Mouse (Mus musculus): ENCODE measurements around the gene Syngr3.
"Not testable (repeated sequence)": the region's sequence is repeated elsewhere in the genome, so short reads cannot be mapped to it uniquely, and the experiment has no call there.

Syngr3 gene

GRCm38 (mm10) chr17:24719494-24720222 lies 29.9 kb upstream of the Syngr3 start:
- peak; percentile 96 to 97 for DNase-seq (ENCODE audit: low spot score in 2 of 2)

DNA sequence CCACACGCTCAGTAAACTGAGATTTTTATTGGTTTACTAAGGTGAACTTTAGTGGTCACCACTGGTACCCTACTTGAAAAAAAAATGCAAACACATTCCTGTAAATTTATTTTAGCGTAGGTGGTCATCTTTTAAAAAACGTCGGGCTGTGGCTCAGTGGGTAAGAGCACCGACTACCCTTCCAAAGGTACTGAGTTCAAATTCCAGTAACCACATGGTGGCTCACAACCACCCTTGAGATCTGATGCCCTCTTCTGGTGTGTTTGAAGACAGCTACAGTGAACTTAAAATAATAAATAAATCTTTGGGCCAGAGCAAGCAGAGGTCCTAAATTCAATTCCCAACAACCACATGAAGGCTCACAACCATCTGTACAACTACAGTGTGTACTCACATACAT lies 29.2 kb upstream of the Syngr3 start:
- not testable (repeated sequence) for DNase-seq (ENCODE audit: low spot score in 2 of 2)

- no peak for DNase-seq (ENCODE audit: low spot score in 2 of 2)
Observed at GRCm38 (mm10) chr17:24717943-24718342, 28.2 kb upstream of the Syngr3 start, which contains the start of the genes Rnf151 and Rps2. Gene Rnf151 (minus strand): TSS chr17:24718063. Gene Rps2 (plus strand): TSS chr17:24718116.

- no peak for DNase-seq (ENCODE audit: low spot score in 2 of 2)
Observed at GRCm38 (mm10) chr17:24716166-24716682, 26.5 kb upstream of the Syngr3 start.

- no peak for DNase-seq (ENCODE audit: low spot score in 2 of 2)
Observed at GRCm38 (mm10) chr17:24715556-24715955, 25.8 kb upstream of the Syngr3 start.

- peak in 1 of 2 experiments; percentile 29 for DNase-seq (ENCODE audit: low spot score in 2 of 2)
Observed at GRCm38 (mm10) chr17:24708646-24709045, 18.9 kb upstream of the Syngr3 start.

DNA sequence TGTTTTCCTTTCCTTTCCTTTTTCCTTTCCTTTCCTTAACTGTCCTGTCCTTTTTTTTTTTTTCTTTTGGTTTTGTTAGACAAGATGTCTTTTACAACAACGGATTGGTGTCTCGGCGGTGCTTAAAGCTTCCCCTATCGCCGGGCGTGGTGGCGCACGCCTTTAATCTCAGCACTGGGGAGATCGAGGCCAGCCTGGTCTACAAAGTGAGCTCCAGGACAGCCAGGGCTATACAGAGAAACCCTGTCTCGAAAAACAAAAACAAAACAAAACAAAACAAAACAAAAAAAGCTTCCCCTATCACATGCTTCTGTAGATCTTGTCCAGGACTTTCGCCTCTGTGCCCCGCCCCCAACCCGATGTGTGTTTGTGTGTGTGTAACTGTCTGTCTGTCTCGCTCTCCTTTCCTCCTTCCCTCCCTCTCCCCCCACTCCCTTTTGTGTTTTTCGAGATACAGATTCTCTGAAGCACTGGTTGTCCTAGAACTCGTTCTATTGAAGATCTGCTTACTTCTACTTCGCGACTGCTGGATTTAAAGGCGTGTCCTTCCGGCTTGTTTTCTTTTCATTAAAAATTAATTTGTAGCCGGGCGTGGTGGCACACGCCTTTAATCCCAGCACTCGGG lies 18.2 kb upstream of the Syngr3 start:
- no peak for DNase-seq (ENCODE audit: low spot score in 2 of 2)

DNA sequence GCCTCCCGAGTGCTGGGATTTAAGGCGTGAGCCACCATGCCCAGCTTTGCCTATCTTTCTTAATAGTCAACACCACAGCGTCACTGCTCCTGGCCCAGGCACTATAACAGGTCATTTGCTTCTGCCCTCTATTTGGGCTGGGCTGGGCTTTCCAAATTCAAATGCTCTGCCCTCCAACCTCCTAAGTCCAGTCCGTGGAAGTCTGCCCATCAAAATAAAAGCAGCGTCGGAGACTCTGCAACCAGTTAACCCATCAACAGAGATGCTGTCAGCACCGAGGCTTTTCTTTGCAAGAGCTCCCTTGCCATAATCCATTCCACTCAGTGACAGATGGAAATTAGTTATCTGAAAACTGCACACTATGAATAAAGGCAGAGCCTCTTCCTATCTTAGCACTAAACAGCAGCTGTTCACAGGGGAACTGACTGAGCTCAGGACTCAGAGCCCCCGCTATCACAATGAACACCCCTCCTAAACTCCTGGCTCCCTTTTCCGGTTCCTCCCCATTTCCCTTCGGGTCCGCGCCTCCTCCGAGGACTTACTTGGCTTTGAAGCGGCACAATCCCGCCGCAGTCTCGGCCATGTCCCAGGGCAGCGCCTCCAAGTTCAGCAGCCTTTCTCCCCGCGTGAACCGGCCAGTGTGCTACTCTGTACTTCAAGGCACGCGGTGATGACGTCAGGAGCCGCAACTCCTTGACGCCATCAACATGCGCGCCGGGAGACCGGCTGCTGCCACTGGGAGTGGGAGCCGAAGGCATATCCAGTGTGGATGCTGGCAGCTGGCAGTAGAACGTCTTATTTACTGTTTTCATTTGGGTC lies 17.4 kb upstream of the Syngr3 start, which contains the start of gene Tbl3:
TSS of gene Tbl3 (minus strand) at position 679 of the 819 bp plus-strand sequence.
- DNase-seq (ENCODE audit: low spot score in 2 of 2) = peak; percentile 86 to 88

DNA sequence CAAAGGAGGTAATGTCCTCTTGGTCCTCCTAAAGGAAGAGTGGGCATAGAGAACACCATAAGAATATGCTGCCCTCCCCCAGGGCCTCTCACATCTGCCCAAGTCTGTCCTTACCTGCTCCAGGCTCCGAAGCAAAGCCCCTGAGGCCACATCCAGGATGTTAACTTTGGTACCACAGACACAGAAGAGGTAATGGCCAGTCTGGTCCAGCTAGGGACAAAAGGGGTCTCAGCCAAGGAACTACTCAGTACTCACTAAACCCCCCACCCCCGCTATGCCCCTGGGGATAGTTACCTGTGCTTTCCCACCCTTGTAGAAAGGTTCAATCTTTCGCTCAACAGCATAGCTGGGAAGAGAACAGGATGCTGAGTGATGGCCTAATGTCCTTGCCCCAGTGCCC lies 16.1 kb upstream of the Syngr3 start:
- no peak for DNase-seq (ENCODE audit: low spot score in 2 of 2)

DNA sequence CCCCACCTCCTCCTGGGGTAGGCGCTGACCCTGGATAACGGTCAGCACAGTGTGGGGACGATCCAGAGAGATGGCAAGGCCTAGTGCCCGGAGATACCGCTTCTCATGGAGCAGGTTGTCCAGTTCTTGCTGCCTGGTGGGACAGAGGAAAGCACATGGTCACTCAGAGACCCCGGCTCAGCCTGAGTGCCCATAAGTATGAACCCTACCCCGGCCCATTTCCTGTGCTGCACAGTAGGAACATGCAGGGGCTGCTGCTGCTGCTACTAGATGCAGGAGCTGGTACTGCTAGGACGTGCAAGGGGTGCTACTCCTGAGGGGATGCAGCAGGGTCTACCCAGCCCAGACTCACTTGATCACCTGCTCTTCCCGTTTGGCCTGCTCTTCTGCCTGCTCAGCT lies 11.5 kb upstream of the Syngr3 start:
- DNase-seq (ENCODE audit: low spot score in 2 of 2) = no peak

- DNase-seq (ENCODE audit: low spot score in 2 of 2) = no peak
Observed at GRCm38 (mm10) chr17:24699473-24699872, 9.7 kb upstream of the Syngr3 start.

DNA sequence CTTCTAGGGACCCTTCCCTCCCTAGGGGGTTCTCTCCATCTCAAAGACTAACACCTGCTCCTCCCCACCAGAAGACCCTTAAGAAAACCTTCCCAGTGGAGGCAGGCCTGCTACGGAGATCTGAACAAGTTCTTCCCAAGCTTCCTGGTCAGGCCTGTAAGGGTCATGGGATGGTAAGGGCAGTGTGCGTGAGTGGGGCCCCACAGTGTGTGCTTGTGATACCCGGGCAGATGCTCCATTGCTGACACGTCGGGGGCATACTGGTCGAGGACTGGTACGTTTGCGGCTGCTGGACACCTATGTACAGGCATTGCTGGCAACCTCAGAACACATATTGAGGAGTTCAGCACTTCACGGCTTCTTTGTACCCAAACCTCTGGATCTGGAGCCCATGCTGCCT lies 9.0 kb upstream of the Syngr3 start:
- no peak for DNase-seq (ENCODE audit: low spot score in 2 of 2)

DNA sequence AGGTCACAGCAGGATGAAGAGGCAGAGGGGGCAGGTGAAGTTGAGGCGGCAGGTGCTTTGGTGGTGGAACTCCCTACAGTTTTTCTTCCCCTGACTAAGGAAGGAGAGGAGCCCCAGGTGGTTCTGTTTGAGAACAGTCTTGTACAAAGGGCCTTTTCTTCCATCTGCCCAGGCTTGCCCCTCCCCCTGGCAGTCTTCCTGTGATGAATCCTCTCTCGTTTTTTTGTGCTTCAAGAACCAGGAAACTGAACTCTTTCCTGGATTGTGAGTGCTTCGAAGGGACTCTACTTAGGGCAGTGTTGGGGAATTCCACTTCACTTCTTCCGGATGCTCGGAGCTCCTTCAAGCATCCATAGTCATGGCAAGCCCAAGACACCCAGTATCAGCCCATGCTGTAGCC lies 8.2 kb upstream of the Syngr3 start:
- DNase-seq (ENCODE audit: low spot score in 2 of 2) = no peak

DNA sequence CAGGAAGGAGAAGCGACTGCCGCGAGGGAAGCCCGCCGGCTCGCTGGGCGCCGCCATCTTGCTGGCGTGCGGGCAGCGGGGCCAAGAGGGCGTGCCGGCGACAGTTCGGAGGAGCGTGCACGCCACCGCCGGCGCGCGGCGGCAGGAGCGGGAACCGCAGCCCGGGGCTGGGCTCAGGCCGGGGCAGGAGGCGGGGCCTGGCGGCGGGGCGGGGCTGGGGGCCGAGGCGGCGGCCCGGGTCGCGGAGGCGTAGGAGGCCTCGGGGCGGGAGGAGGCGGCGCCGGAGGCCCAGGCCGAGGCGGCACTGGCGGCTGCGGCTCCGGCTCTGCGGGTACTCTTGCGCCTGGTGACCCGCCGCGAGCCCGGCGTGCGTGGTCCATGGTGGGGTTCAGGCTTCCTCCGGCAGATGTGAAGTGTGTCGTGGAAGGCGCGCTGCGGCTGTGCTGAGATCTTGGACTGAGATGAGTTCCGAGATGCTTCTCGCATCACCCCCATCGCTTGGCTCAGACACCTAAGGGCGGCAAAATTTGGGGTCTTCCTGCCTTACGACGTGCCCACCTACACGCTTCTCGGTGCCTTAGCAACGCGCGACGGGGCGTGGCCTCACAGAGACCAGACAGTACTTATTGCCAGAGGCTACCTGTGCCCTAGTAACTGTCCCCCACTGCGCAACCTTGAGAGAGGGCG lies 6.4 kb upstream of the Syngr3 start, which contains the start of the genes Gfer and Noxo1:
TSS of gene Gfer (minus strand) at position 146 of the 687 bp plus-strand sequence.
TSS of gene Noxo1 (plus strand) at position 224 of the 687 bp plus-strand sequence.
- peak; percentile 71 to 84 for DNase-seq (ENCODE audit: low spot score in 2 of 2)

DNA sequence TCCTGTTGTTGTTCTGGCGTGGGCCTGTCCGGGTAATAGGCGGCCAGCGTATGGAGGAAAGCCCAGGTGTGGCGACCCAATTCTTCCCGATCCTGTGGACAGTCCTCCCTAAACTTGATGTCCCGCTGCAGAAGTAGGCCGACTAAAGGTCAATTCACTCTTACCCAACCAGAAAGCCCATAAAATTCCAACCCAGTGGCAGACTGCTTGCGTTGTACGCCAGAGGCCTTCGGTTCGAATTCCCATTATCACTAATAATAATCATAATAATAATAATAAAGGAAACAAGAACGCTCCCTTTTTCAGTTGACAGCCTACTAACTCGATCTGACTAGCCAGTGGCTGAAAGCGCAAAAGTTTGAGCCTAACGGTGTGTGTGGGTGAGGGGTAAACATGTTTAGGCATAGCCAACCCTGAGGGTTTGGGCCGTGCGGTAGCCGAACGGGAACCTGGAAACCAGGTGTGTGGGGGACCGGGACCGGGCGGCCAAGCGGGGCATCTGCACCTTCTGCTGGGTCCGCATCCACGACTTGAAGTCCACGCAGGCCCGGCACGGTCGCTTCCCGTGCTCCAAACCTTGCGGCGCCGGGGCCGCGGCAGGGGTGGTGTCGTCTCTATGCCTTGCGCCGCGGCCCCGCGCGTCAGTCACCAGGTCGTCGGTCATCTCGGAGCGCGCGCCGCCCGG lies 5.7 kb upstream of the Syngr3 start:
- no peak for DNase-seq (ENCODE audit: low spot score in 2 of 2)

- no peak for DNase-seq (ENCODE audit: low spot score in 2 of 2)
Observed at GRCm38 (mm10) chr17:24692385-24692784, 2.6 kb upstream of the Syngr3 start.

DNA sequence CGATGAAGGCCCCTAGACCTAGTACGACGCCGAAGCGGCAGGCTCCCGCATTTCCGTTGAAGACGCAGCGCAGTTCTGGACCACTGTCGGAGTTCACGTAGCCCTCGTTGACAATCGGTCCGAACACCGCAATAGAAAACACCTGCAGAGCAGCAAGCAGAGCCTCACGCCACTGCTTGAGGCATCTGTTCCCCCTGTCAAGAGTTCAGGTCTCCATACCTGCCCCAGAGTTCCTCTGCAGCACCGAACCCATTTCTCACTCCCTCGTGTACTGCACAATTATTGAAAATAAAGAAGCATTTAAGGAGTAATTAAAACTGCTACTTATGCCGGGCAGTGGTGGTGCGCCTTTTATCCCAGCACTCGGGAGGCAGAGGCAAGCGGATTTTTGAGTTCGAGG lies 2.2 kb downstream of the Syngr3 start:
- DNase-seq (ENCODE audit: low spot score in 2 of 2) = no peak

- DNase-seq (ENCODE audit: low spot score in 2 of 2) = peak; percentile 42 to 47
Observed at GRCm38 (mm10) chr17:24687146-24687595, 2.6 kb downstream of the Syngr3 start.

GRCm38 (mm10) chr17:24686514-24686913 lies 3.2 kb downstream of the Syngr3 start:
- DNase-seq (ENCODE audit: low spot score in 2 of 2) = peak; percentile 31 to 33

DNA sequence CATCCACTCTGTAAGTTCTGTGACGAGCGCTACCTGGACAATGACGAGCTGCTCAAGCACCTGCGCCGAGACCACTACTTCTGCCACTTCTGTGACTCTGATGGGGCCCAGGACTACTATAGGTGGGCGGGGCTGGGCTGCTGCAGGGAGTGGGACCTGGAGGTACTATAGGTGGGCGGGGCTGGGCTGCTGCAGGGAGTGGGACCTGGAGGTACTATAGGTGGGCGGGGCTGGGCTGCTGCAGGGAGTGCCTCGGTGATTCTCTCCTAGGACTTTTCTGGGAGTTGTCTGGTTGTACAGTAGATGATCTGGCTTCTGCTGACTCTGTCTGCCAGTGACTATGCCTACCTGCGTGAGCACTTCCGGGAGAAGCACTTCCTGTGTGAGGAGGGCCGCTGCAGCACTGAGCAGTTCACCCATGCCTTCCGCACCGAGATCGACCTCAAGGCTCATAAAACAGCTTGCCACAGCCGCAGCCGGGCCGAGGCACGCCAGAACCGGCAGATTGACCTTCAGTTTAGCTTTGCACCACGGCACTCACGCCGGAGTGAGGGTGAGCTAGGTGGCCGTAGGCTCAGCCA lies 12.2 kb downstream of the Syngr3 start:
- DNase-seq (ENCODE audit: low spot score in 2 of 2) = no peak

All from thymus, postnatal 10 days (tissue).